Mouse (Mus musculus) erythroblast, adult 5-6 weeks (primary cell): ENCODE data around the gene Tspan18. TPM values are rescaled to one million over a fixed set of nuclear protein-coding genes. Genes with fewer than 3 reads are reported as not detected.
A peak's percentile ranks its signal among the peaks of the same experiment; 100 is the strongest.

Experiments
- ATAC-seq: replicated peaks from 2 replicates; pipeline ENCODE4 v1.8.0; 2016; ENCODE audit warnings: moderate number of reproducible peaks, mild to moderate bottlenecking, moderate TSS enrichment, inconsistent platforms; ENCODE audit not compliant: poor library complexity, low FRiP score, severe bottlenecking
- total RNA-seq, 2 experiments: library from RNA; stranded (forward) in 1 of 2; stranded (reverse) in 1 of 2; fragments of 150-400 nt in 1 of 2; fragments of 200-764, 138-1000 nt in 1 of 2; gene quantifications; 2 replicates each; pipeline versions ENCODE4 v1.2.3 to v1.2.4; 2015 to 2017; ENCODE audit warnings: low replicate concordance in 2 of 2

The Tspan18 gene
- total RNA-seq, 2 experiments from 2014 or later: not detected

DNA sequence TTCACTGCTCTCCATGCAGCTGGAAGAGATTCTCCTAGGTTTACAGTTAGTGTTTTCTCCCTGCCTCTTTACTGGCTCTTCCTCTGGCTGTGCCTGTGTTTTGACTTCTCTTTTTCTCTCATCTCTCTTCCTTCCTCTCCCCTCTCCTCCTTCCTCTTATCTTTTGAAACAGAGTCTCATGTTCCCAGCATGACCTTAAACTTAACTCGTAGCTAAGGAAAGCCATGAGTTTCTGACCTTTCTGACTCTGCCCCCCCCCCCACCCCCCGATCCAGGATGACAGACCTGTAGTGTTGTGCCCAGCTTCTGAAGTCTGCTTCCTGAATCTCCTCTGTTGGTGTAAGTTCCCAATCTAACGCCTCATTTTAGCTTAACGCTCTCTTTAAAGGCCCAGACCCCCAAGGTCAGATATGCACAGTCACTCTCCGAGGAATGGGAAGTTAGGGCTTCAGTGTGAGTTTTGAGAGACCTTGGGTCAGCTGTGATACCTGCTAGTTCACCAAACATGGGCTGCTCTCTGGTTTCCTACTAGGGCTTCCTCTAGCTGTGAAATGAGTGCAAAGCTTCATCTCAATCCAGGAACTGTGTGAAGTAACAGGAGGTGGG lies 11.5 kb upstream of the Tspan18 start:
- ATAC-seq: no peak

DNA sequence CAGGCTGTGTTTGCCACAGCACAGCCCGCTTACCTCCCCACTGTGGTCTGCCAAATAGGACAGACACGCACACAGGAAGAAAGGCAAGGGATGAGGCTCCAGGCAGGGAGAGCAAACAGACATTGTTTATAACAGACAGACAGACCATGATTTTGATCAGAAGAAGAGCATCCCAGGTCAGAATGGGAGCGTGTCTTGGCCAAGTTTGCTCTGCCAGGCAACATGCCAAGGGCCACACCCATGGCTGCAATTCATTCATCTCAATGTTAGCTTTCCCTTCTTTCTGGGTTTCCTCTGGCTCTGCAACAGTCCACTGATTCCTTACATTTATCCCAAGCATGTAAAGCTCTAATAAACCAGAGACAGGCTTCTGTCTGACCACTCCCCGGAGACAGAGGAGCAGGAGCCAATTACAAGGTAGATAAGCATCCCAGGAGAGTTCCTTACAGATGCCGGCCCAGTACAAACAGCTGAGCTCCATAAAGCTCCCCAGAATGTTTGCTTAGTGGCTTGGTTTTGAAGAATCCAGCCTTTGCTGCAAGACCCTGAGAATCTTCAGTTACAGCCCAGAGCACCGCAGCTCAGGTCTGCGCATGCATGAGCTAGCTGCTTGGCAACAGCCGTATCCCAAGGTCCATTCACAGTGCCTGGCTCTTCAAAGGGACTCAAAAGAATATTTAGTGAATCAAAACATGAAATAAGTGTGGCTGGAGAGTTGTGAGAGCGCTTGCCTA lies 5.2 kb upstream of the Tspan18 start:
- no peak for ATAC-seq

DNA sequence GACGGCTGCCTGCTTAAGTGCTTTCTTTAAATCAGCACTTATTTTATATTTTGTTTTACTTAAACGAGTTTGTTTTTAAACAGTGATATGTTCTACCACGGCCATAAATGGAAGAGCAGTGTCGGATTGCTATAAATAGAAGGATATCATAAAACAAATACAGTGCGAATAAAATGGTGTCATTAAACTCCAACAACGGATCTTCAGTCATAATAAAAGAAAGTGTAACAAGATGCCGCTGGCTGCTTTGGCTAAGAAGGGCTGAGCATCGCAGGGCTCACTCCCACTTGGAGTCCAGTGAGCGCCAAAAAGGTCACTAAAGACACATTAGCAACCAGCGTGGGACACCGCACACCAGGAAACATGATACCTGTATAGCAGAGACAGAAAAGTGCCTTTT lies 1.7 kb upstream of the Tspan18 start:
- no peak for ATAC-seq

DNA sequence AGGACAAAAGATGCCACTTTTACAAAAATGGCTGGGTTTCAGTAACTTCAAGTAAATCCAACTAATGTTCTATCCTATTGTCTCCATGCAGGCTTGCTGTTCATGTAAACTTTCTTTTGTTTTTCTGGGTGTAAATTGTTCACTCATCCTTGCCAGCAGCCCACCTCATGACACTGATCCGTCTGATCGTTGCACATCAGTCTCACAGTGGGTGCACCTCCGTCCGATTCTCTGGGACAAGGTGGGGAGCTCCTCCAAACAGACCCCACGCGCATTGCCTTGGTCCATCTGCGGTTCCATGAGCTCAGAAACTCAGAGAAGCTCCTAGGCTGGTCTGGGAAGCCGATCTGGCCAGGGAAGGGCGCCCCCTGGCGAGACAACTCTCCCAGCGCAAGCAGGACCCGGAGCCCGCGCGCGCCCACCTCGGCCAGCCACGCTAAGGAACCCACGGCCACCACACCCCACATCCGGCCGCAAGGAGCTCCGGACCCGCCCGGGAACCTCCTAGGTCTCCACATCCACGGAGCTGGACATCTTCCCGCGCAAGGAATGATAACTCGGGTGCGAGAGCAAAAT lies 976 bp downstream of the Tspan18 start:
- 0 out of 2 replicates have a peak, but pooled peaks have one; percentile 45 for ATAC-seq

DNA sequence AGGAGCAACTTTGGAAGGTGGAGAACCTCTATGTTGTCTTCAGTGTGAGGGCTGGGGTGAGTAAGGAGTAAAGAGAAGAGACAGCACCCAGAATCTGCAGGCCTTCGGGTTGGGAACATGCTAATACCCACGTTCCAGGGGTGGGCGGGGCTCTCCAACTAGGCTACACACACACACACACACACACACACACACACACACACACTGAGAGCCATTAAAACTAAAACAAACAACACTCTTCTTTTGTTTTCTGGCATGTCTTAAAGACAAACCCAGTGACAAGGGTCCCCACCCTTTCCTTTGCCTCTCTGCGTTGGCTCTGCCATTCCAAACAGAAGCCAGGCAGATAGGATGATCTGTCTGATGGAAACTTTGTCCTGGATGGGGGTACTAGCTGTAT lies 2.0 kb downstream of the Tspan18 start:
- no peak for ATAC-seq

DNA sequence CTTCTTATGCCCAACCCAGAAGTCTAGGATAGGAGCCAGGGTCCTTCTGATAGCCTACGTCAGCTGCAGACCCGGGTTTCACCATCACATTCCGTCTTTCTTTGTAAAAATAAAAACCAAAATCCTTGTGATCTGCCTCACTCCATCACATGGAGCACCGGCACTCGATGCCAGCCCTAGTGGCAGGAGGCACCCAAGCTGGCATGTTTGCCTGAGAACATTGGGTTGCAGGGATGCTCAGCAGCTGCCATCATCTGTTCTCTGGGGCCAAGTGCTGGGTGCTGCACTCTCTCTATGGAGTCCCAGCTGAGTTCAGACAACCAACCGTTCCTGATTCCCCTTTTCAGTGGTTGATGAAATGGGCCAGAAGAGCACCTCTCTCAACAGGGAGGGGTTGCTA lies 3.2 kb downstream of the Tspan18 start:
- no peak for ATAC-seq

DNA sequence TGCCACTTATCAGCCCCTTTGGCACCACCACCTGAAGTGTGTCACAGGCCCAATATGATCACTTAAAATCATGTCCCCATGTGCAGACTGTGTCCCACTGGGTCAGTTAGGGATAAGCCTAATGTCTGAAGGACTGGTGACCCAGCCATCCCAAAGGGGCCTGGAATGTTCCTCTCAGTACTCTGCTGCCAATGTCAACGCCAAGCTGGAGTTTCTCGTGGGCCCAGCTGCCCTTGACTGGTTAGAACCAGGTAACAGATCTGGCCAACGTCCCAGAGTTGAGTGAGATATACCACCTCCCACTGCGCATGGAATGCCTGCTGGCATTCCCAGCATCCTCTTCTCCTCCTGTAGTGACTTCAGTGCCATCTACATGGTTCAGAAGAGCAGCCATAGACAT lies 5.2 kb downstream of the Tspan18 start:
- no peak for ATAC-seq

DNA sequence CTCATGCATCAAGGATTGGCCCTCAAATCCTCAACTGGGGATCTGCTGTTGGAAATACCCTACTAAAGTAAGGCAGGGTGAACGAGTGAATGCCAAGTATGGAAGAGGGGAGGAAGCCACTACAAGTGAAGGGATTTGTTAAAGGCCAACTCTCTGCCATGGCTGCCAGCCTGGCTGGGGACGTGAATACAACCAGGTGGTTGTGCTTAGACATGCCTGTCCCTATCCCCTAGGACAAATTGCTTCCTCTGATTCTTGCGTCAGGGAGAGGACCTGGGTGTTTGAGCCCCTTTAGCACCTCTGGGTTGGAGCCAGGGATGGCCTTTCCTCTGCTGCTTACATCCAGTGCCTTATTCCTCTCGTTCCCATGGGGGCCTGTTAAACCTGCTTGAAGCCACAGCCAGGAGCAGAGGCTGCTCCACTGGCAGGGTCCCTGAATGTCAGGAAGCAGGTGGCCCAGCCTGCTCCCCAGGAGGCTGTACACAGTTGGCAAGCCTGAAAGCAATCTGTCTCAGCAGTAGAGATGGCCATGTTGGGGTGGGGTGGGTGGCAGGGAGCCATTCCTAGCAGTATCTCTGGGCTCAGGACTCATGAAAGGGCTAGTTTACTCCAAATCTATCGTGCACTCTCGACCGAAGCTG lies 6.3 kb downstream of the Tspan18 start:
- ATAC-seq: no peak

DNA sequence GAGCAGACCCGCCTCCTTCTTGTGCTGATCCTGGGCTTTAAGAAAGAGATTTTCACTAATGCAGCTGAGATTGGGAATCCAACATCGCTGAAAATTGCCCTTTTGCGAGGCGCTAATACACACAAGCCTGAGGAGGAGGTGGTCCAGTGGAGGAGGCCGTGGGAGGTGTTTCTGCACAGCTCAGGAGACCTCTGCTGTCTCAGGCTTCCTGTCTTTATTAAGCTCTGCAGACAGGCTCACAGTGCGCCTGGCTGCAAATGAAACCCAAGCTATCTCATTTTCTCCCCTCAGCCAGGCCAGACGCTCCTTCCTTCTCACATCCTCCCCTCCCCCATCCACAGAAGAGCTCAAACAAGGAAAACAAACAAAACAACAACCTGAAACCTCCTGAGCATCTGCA lies 9.6 kb downstream of the Tspan18 start:
- no peak for ATAC-seq

DNA sequence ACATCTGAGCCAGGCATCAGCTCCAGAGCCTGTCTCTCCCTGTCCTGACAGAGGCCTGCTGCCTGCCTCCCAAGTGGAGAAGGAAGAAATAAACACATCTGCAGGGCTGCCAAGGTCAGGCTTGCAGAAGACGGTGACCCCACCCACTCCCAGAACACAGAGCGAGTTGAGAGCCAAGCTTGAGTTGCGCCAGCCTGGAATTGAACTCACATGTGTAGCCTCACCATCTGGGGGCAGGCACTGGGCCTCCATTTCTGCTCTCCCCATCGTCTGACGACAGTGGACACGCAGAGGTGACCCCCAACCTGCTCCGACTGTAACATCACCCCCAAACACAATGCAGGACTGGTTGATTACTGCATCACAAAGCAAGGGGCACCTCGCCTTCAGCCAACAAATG lies 12.4 kb downstream of the Tspan18 start:
- no peak for ATAC-seq

DNA sequence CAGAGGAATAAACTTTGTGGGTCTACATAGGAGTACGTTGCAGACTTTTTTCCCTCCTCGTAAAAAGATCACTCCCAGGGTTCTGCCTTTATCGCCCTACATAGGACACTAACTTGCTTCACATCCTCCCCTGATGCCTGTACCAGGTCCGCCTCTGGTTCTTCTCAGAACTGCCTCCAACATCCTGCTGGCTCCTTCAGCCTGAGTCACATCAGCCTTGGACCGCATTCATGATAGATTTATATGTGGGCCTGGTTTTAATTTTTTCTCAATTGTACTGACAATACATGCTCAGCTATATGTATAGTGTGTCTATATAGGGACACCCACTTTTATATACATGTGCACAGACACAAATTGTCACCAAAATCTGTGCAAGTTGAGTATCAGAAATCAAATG lies 14.0 kb downstream of the Tspan18 start:
- no peak for ATAC-seq

DNA sequence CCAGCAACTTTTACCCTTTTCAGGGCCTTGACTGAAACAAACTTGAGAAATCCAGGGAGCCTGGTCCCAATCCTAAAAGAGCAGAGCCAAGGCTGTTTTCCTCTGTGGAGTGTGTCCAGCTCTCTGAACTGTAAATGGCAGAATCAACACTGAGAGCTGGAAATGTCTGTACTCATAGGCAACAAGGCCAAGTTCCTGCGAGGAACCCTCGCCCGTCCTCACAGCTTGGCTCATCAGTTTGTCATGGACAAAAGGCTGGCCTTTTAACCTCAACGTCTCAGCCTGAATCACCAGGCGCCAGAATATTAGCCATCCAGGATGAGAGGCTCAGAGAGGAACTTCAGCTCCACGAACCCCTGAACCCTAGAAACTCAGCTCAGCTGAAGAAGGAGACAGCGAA lies 14.7 kb downstream of the Tspan18 start:
- no peak for ATAC-seq

DNA sequence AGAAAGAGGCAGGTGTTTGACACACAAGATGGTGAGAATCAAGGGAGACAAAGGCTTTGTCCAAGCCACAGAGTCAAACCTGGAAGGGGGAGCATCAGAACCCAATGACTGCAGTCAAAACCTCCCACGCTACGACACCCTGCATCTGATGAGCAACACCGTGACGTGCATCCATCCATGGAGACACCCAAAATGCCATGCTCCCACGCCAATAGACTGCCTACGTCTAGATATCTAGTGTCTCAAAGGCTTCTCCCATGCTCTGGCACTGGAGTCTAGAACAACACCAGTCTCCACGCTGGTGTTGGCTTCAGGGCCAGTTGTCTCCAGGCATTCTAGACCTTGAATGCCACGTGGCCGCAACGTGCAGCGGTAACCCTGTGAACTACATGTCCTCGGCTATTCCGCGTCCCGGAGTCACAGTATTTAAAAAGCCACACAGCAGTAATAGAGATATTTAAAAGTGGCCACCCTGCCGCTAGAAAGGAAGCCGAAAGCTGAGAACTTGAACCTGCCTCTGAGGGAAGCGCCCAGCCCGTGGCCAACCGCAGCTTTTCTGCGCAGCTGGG lies 15.4 kb downstream of the Tspan18 start:
- ATAC-seq: no peak

DNA sequence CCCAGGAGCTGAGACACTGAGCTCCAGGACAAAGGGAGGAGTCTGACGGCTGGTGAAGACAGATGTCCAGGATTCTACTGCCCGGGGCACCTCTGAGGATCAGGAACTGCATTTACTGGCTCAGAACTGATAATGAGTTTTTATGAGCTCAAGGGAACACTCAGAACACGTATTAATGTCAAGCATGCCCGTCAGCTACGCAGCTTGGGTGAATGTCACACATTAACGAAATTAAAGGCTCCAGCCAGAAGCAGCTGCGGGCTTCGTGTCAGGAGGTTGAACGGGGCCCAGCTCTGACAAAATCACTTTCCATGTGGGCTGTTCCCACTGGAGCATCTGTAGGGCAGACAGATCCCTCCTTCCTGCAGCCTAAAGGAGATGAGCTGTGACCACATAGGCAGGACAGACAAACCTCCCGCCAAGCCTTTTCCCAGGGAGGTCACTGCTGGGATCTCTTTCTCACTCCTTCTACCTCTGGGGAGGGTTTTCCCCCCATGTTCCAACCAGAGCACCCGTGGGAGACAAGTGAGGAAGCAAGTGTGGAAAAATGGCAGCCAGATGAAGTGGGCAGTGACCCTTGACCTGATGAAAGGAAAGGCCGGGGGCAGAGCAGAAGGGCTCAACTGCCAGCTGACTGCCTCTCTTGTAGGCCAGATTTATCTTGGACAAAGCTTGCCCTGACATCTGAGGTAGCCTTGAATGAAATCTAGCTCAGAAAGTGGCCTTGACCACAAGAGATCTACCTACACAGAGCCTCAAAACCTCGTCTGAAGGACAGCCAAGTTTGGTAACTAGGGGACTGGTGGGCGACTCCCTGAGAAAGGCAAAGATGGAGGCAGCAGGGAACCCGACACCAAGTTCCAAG lies 20.3 kb downstream of the Tspan18 start:
- ATAC-seq: no peak

DNA sequence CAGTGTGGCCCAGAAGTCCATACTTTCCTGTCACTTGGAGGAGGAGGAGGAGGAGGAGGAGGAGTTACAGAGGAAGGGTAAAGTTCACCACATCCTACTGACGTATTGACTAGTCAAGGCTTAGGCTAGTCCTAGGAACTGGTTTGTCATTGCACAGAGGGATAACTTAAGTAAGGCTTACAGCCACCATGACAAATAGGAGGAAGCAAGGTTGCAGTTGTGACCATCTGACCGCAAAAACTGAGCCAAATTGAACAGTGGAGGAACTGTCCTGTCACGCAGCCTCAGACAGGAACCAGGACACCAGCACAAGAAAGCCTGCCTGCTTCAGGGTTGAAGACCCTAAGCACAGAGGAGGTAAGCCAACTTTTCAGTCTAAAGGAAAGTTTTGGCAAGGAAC lies 21.8 kb downstream of the Tspan18 start:
- no peak for ATAC-seq

DNA sequence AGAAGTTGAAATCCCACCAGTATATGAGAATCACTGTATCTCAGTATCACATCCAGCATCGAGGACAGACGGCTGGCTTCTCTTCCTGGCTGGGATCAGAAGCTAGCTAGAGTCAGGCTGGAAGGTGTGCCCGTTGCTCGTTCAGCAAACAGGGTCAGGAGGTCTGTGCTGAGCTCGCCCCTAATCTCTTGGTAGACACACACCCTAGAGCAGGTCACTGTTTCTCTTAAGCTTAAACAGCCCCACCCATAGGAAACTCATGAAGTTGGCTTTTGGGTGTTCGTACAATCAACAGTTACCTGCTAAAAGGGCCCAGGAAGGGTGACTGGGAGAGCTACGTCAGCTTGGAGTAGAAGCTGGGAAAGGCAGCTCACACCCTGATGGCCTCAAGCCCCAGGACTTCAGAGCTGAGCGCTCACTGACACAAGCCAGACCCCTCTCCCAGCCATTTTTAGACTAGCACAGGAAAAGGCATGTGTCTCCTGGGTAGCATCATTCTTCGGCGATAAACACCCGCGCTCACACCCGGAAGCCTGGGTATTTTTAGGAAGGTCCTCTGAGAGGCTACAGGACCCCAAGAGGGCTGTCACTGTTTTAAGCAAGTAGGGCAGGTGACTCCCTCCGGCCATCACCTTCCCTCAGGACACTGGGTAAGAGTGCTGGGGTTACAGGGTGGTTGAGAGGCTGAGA lies 24.4 kb downstream of the Tspan18 start:
- no peak for ATAC-seq

DNA sequence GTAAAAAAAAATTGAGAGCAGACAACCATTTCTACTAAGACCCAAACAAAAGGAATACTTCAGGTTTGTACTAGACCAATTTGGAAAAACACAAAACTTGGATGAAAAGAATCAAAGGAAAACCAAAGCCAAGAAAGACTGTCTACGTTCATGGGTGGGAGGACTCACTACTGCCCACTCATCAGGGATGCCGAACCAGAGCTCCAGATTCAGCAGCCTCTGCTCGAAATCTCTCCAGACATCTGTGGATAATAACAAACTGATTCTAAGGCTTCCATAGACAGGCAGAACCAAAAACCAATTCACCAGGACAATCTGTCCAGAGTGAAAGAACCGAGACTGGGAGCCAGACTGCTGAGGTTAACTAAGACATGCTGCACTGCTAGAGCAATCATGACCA lies 27.4 kb downstream of the Tspan18 start:
- ATAC-seq: no peak

DNA sequence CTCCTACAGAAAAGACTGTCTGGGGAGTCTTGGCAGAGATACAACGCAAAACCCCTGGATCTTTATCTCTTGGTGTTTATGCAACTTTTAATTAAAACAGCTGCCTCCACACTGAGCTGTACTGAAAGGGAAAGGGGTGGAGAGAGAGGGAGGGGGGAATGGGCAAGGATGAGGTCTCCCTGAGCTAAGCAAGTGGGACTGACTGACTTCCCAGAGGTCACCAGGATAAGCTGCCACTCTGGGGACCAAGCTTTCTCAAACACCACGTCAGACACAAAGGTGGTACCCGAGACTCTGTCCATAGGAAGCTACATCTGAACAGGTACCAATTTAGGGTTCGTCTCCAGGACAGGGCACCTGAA lies 30.1 kb downstream of the Tspan18 start:
- ATAC-seq: no peak

DNA sequence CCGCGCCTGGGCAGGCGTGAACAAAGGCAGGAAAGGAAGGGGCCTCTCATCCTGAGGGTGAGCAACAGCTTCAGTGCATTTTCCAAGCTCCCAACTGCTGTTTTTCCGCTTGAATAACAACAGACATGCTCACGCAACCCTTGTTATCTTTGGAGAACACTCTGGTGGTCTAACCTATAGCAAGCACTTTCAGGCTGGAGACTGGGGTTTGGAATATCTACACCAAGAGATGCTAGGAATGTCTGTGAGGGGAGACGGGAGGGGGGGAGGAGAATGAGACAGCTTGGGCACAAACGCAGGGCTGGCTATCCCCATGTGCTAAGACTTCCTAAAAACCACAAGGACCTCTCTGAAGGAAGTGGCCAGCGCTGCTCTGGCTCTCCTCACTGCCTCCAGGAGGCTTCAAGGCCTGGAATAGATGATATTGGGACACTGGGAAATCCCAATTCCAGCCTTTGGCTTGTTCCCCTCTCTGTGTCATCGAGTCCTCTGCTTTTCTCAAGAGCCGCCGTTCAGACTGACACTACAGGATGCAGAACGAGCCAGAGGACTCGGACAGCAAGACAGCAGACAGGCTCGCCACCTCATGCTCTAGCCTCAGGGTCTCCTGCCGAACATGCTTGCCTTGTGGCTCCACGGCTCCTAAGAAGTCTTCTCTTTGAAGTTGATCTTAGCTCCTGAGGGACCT lies 30.6 kb downstream of the Tspan18 start:
- ATAC-seq: no peak
